Mouse (Mus musculus) MEL (cell line): Measurements from ENCODE around the gene Cd44. TPM values are rescaled to one million over a fixed set of nuclear protein-coding genes. Genes with fewer than 3 reads are reported as not detected.

Experiments used
- DNase-seq: peaks from one replicate; pipeline ENCODE4 v3.0.0; 2011; ENCODE audit warnings: low read depth, low spot score
- H3K27ac ChIP-seq: 2 replicates; pipeline ENCODE4 v1.5.1; 2012; ENCODE audit warnings: low read depth, mild to moderate bottlenecking, control low read depth, low read length, moderate library complexity; ENCODE audit not compliant: control insufficient read depth
- H3K27me3 ChIP-seq, 2 experiments: fragments of 150-350 bp in 1 of 2; sonication (generic) in 1 of 2; 2 replicates each; pipeline ENCODE4 v1.6.1; 2012; ENCODE audit warnings: low read length in 2 of 2, mild to moderate bottlenecking in 2 of 2, improper control_type of control experiment in 1 of 2, moderate library complexity in 1 of 2; ENCODE audit not compliant: insufficient read depth in 2 of 2, control insufficient read depth in 1 of 2
- H3K36me3 ChIP-seq, 2 experiments: 2 replicates each; pipeline ENCODE4 v1.6.1; 2012 to 2014; ENCODE audit warnings: low read length in 2 of 2, improper control_type of control experiment in 1 of 2, inconsistent platforms in 1 of 2, mild to moderate bottlenecking in 1 of 2; ENCODE audit not compliant: insufficient read depth in 2 of 2, control insufficient read depth in 1 of 2
- H3K4me1 ChIP-seq, 2 experiments: fragments of 150-350 bp in 1 of 2; sonication (generic) in 1 of 2; 2 replicates each; pipeline ENCODE4 v1.6.1; 2012; ENCODE audit warnings: low read length in 2 of 2, improper control_type of control experiment in 1 of 2, mild to moderate bottlenecking in 1 of 2; ENCODE audit not compliant: insufficient read depth in 2 of 2, control insufficient read depth in 1 of 2
- H3K4me3 ChIP-seq, 2 experiments: fragments of 150-350 bp in 1 of 2; sonication (generic) in 1 of 2; 2 replicates each; pipeline ENCODE4 v1.5.1; 2012; ENCODE audit warnings: low read depth in 2 of 2, low read length in 2 of 2, mild to moderate bottlenecking in 2 of 2, moderate library complexity in 2 of 2, control low read depth in 1 of 2, improper control_type of control experiment in 1 of 2; ENCODE audit not compliant: control insufficient read depth in 1 of 2, insufficient read depth in 1 of 2
- H3K79me2 ChIP-seq: 2 replicates; pipeline ENCODE4 v1.6.1; 2012; ENCODE audit warnings: mild to moderate bottlenecking, low read length, moderate library complexity; ENCODE audit not compliant: control insufficient read depth, poor library complexity, insufficient read depth
- H3K9ac ChIP-seq: 2 replicates; pipeline ENCODE4 v1.6.1; 2012; ENCODE audit warnings: low read depth, mild to moderate bottlenecking, control low read depth, low read length, moderate library complexity; ENCODE audit not compliant: control insufficient read depth, poor library complexity, severe bottlenecking
- H3K9me3 ChIP-seq: fragments of 150-350 bp; sonication (generic); replicated peaks from 2 replicates; pipeline ENCODE4 v1.6.1; 2012; ENCODE audit warnings: mild to moderate bottlenecking, low read length, improper control_type of control experiment, moderate library complexity; ENCODE audit not compliant: insufficient read depth
- CTCF ChIP-seq, 3 experiments: IDR thresholded peaks in 2 of 3; conservative IDR thresholded peaks in 1 of 3; 2 replicates each; pipeline ENCODE4 v1.5.1; 2011 to 2012; ENCODE audit warnings: low read length in 3 of 3, low read depth in 2 of 3, mild to moderate bottlenecking in 2 of 3, improper control_type of control experiment in 1 of 3, inconsistent platforms in 1 of 3, mixed read lengths in 1 of 3, moderate library complexity in 1 of 3; ENCODE audit not compliant: control insufficient read depth in 1 of 3, insufficient read depth in 1 of 3, poor library complexity in 1 of 3, severe bottlenecking in 1 of 3
- ELF1 ChIP-seq: IDR thresholded peaks from 2 replicates; pipeline ENCODE4 v1.6.1; 2014; ENCODE audit warnings: low read depth, mild to moderate bottlenecking, inconsistent platforms, low read length, improper control_type of control experiment, moderate library complexity
- ETS1 ChIP-seq: IDR thresholded peaks from 2 replicates; pipeline ENCODE4 v1.6.1; 2012; ENCODE audit warnings: low read depth, mild to moderate bottlenecking, inconsistent platforms, low read length, improper control_type of control experiment, moderate library complexity
- GATA1 ChIP-seq: IDR thresholded peaks from 2 replicates; pipeline ENCODE4 v1.6.1; 2011; ENCODE audit warnings: low read depth, low read length, improper control_type of control experiment
- KAT2A ChIP-seq: conservative IDR thresholded peaks from 2 replicates; pipeline ENCODE4 v1.6.1; 2012; ENCODE audit warnings: low read depth, low read length, improper control_type of control experiment, inconsistent platforms
- MAFK ChIP-seq: IDR thresholded peaks from 2 replicates; pipeline ENCODE4 v1.6.1; 2011; ENCODE audit warnings: low read depth, mild to moderate bottlenecking, low read length, improper control_type of control experiment, borderline replicate concordance
- MAX ChIP-seq: IDR thresholded peaks from 2 replicates; pipeline ENCODE4 v1.6.1; 2011; ENCODE audit warnings: low read length, improper control_type of control experiment
- MAZ ChIP-seq: IDR thresholded peaks from 2 replicates; pipeline ENCODE4 v1.6.1; 2012; ENCODE audit warnings: low read depth, mild to moderate bottlenecking, inconsistent platforms, low read length, improper control_type of control experiment
- MEF2A ChIP-seq: IDR thresholded peaks from 2 replicates; pipeline ENCODE4 v1.6.1; 2014; ENCODE audit warnings: low read depth, mild to moderate bottlenecking, inconsistent platforms, low read length, improper control_type of control experiment; ENCODE audit not compliant: poor library complexity, insufficient replicate concordance, severe bottlenecking; ENCODE audit errors: extremely low read depth
- MXI1 ChIP-seq: IDR thresholded peaks from 2 replicates; pipeline ENCODE4 v1.6.1; 2011; ENCODE audit warnings: mild to moderate bottlenecking, low read depth, low read length, improper control_type of control experiment
- MYB ChIP-seq: IDR thresholded peaks from 2 replicates; pipeline ENCODE4 v1.6.1; 2011; ENCODE audit warnings: mild to moderate bottlenecking, low read depth, low read length, improper control_type of control experiment
- NELFE ChIP-seq: IDR thresholded peaks from 2 replicates; pipeline ENCODE4 v1.6.1; 2011; ENCODE audit warnings: low read depth, low read length, improper control_type of control experiment
- NRF1 ChIP-seq: IDR thresholded peaks from 2 replicates; pipeline ENCODE4 v1.6.1; 2014; ENCODE audit warnings: low read depth, mild to moderate bottlenecking, inconsistent platforms, low read length, improper control_type of control experiment, moderate library complexity; ENCODE audit not compliant: poor library complexity, insufficient read depth, severe bottlenecking
- POLR2A ChIP-seq, 2 experiments: IDR thresholded peaks; 2 replicates each; pipeline ENCODE4 v1.6.1; 2011 to 2012; ENCODE audit warnings: low read length in 2 of 2, mild to moderate bottlenecking in 2 of 2, control low read depth in 1 of 2, improper control_type of control experiment in 1 of 2, low read depth in 1 of 2, moderate library complexity in 1 of 2; ENCODE audit not compliant: control insufficient read depth in 1 of 2, insufficient read depth in 1 of 2, poor library complexity in 1 of 2
- POLR2AphosphoS2 ChIP-seq: IDR thresholded peaks from 2 replicates; pipeline ENCODE4 v1.6.1; 2011; ENCODE audit warnings: low read length, improper control_type of control experiment
- RAD21 ChIP-seq: IDR thresholded peaks from 2 replicates; pipeline ENCODE4 v1.6.1; 2011; ENCODE audit warnings: mild to moderate bottlenecking, low read depth, low read length, improper control_type of control experiment
- RCOR1 ChIP-seq: IDR thresholded peaks from 2 replicates; pipeline ENCODE4 v1.6.1; 2012; ENCODE audit warnings: low read depth, mild to moderate bottlenecking, inconsistent platforms, low read length, improper control_type of control experiment
- SIN3A ChIP-seq: IDR thresholded peaks from 2 replicates; pipeline ENCODE4 v1.6.1; 2012; ENCODE audit warnings: low read length, improper control_type of control experiment, inconsistent platforms
- SMC3 ChIP-seq: IDR thresholded peaks from 2 replicates; pipeline ENCODE4 v1.6.1; 2011; ENCODE audit warnings: low read depth, low read length, improper control_type of control experiment
- TAL1 ChIP-seq: IDR thresholded peaks from 2 replicates; pipeline ENCODE4 v1.6.1; 2012; ENCODE audit warnings: mild to moderate bottlenecking, inconsistent platforms, low read length, moderate library complexity, mixed read lengths
- TBP ChIP-seq: IDR thresholded peaks from 2 replicates; pipeline ENCODE4 v1.8.0; 2011; ENCODE audit warnings: low read depth, low read length, improper control_type of control experiment
- UBTF ChIP-seq: IDR thresholded peaks from 2 replicates; pipeline ENCODE4 v1.6.1; 2012; ENCODE audit warnings: low read depth, mild to moderate bottlenecking, inconsistent platforms, low read length, improper control_type of control experiment, moderate library complexity, borderline replicate concordance; ENCODE audit not compliant: insufficient read depth
- USF1 ChIP-seq: IDR thresholded peaks from 2 replicates; pipeline ENCODE4 v1.6.1; 2014; ENCODE audit warnings: low read depth, mild to moderate bottlenecking, inconsistent platforms, low read length, improper control_type of control experiment, moderate library complexity
- USF2 ChIP-seq, 2 experiments: IDR thresholded peaks; 2 replicates each; pipeline ENCODE4 v1.6.1; 2011 to 2012; ENCODE audit warnings: improper control_type of control experiment in 2 of 2, low read length in 2 of 2, borderline replicate concordance in 1 of 2, inconsistent platforms in 1 of 2, low read depth in 1 of 2, mild to moderate bottlenecking in 1 of 2; ENCODE audit not compliant: insufficient read depth in 1 of 2
- ZMIZ1 ChIP-seq: IDR thresholded peaks from 2 replicates; pipeline ENCODE4 v1.6.1; 2012; ENCODE audit warnings: low read depth, mild to moderate bottlenecking, inconsistent platforms, low read length, improper control_type of control experiment, moderate library complexity
- polyA plus RNA-seq, 2 experiments: library from polyadenylated mRNA; stranded (reverse) in 1 of 2; unstranded in 1 of 2; fragments of >175 nt in 1 of 2; fragments of >200 nt in 1 of 2; gene quantifications; 2 replicates each; pipeline versions ENCODE4 v1.2.1 to v1.2.4; 2012; ENCODE audit warnings: low replicate concordance in 2 of 2, low read depth in 1 of 2; ENCODE audit not compliant: insufficient read length in 2 of 2, insufficient read depth in 1 of 2, missing spikeins in 1 of 2
- total RNA-seq: library from RNA; depleted of rRNA; stranded (reverse); fragments of 300-350 nt; gene quantifications from 2 replicates; pipeline ENCODE4 v1.2.3, GENCODE M21; 2012

The Cd44 gene
- total and polyA plus RNA-seq, 3 experiments = 43.8 to 226 (median 53.9) TPM

- DNase-seq = no peak
- peaks cover 35% of the 10 kb centered on the region for H3K79me2 ChIP-seq
- H3K9me3 ChIP-seq = no peaks in the 10 kb centered on the region
- peaks cover 0 to 52% of the 10 kb centered on the region in 2 experiments; a peak in 3 of 4 replicates for H3K36me3 ChIP-seq
- no peak overlapping the region for H3K27ac ChIP-seq
- H3K27me3 ChIP-seq = no peaks in the 10 kb centered on the region
- no peak overlapping the region for H3K9ac ChIP-seq
- no peak overlapping the region for H3K4me3 ChIP-seq
- TF ChIP-seq GATA1 (no peak), ELF1 (no peak), SMC3 (no peak), MAX (no peak), NELFE (no peak), MXI1 (no peak), RCOR1 (no peak), TBP (no peak), POLR2A (IDR thresholded peaks at IDR 0.05; ENCODE audit: control insufficient read depth in 1 of 2, insufficient read depth in 1 of 2, low read depth in 1 of 2, low read length in 2 of 2, poor library complexity in 1 of 2) (no peak), ZMIZ1 (no peak), MAZ (no peak), POLR2AphosphoS2 (no peak), SIN3A (no peak), UBTF (no peak), USF2 (IDR thresholded peaks at IDR 0.05; ENCODE audit: borderline replicate concordance in 1 of 2, insufficient read depth in 1 of 2, low read depth in 1 of 2, low read length in 2 of 2) (no peak), MYB (no peak), KAT2A (no peak), NRF1 (no peak), ETS1 (no peak), CTCF (IDR thresholded peaks at IDR 0.05 in 2 of 3, conservative IDR thresholded peaks at IDR 0.05 in 1 of 3; ENCODE audit: control insufficient read depth in 1 of 3, insufficient read depth in 1 of 3, low read depth in 2 of 3, low read length in 3 of 3, poor library complexity in 1 of 3, severe bottlenecking in 1 of 3) (no peak)
- TF ChIP-seq, all 39 proteins: peak for 0
- H3K4me1 ChIP-seq = peaks cover 22 to 33% of the 10 kb centered on the region in 2 experiments
Observed at GRCm38 (mm10) chr2:102872436-102872835, 29.0 kb downstream of the Cd44 start.

GRCm38 (mm10) chr2:102868444-102868843 is 33.0 kb downstream of the Cd44 start:
- TF ChIP-seq POLR2A (IDR thresholded peaks at IDR 0.05; ENCODE audit: control insufficient read depth in 1 of 2, insufficient read depth in 1 of 2, low read depth in 1 of 2, low read length in 2 of 2, poor library complexity in 1 of 2) (no peak), USF1 (no peak), MEF2A (no peak), RAD21 (no peak), NRF1 (no peak), SIN3A (no peak), USF2 (IDR thresholded peaks at IDR 0.05; ENCODE audit: borderline replicate concordance in 1 of 2, insufficient read depth in 1 of 2, low read depth in 1 of 2, low read length in 2 of 2) (no peak), TAL1 (no peak), MYB (no peak), MAFK (no peak), TBP (no peak)
- Histone ChIP-seq H3K36me3 (peaks cover 6 to 47% of the 10 kb centered on the region in 2 experiments; a peak in 3 of 4 replicates), H3K79me2 (peaks cover 28% of the 10 kb centered on the region), H3K4me1 (peaks cover 18 to 28% of the 10 kb centered on the region in 2 experiments), H3K4me3 (no peak overlapping the region), H3K27ac (peak overlapping the region; percentile 63), H3K27me3 (no peaks in the 10 kb centered on the region), H3K9ac (no peak overlapping the region), H3K9me3 (no peaks in the 10 kb centered on the region)
- peak; percentile 28 for DNase-seq
